Mouse (Mus musculus) layer of hippocampus, adult 9-10 months (tissue): Measurements from ENCODE around the gene Mreg.
"Not testable (repeated sequence)": the region's sequence is repeated elsewhere in the genome, so short reads cannot be mapped to it uniquely, and the experiment has no call there.

Experiments
- DNase-seq: peaks from one replicate; pipeline ENCODE4 v3.0.0; 2022; ENCODE audit warnings: low spot score

The Mreg gene

DNA sequence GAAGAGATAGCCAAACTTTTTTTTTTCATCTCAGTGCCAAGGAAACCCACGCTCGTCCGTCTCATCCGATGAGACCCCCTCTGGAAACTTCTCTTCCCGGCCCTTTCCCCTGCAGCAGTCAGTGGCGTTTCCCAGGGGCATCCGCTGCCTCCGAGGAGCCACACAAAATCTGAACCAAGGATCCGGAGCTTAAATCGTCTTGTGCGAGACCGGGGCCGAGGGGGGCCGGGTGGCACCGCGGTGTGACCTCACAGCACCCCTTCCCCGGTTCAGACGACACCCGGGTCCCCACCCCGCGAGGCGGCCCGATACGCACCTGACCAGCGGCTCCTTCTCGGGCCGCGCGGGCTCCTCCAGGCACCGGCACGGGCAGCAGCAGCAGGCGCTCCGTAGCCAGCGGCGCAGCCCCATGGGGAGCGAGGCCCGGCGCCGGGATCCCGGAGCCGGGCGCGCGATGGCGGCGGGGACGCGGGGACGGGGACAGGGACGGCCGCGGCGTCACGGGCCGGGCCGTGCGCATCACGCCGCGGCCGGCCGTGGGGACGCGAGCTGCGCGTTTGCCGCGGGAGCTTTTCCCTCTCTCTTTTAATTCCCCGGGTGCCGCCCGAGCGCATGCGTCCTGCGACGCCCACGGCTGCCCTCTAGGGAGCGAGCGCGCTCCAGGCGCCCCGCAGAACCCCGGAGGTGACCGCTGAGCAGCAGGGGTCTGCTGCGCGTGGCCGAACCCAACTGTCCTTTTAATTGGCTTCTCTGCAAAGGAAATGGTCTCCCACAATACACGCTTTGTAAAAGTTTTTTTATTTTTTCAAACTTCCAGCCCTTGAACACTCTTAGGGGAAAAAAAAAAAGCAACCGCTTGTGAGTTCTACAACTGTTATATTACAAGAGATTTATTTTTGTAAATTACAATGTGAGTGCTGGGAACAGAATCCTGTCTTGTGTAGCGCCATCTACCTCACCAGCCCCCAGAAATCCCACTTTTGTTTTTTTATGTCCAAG, at the start of gene Mreg:
Mreg (minus strand) TSS at position 607 of the 999 bp plus-strand sequence.
- no peak for DNase-seq

DNA sequence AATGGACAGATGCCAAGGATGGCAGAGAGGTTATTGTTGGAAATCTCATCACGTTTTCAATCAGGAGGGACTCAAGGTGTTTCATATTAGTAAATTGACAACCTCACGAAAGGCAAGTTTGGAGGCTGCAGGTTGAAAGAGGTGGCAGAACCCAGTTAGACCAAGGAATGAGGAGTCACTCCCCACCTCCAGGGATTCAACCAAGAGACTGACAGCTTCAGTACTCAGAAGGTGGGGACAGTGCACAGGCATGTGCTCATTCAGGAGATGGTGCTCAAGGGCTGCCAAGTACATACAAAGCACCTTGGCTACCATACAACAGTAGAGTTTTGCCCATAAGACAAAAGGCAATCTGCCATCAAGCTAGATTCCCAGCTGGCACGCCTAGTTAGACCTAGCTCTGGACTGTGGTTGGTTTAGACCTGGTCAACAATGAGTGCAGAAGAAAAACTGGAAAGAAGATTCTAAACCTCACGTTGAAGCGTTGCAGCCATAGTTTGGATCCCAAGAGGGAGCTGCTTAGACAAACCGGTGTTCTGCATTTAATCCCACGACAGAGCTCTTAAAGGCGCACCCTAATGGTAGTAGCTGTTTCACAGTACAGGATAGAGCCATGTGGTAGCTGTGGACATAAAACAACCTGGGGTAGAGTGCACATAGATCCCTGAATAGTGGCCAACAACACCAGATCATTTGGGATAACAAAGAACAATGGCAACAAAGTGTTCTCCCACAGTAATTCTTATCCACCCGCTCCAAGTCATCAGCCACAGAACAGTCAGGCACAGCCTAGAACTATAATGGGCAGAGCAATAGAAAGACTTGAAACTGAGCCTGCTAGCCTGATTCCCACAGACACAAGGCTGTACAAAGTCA, 44.5 kb upstream of the Mreg start:
- no peak for DNase-seq

DNA sequence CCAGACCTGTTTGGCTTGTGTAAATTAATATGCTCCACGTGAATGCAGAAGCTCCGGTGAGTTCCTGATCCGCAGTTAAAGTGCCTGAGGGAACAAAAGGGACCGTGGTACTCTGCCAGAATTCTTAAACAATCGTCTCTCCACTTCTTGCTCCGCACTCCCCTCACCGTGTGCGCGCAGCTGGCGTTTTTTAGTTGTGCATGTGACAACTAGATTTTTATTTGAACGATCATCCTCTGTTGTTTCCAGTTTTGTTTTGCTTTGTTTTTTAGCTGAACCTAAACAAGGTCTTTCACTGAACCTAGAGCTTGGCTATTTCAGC, 43.7 kb upstream of the Mreg start:
- no peak for DNase-seq

DNA sequence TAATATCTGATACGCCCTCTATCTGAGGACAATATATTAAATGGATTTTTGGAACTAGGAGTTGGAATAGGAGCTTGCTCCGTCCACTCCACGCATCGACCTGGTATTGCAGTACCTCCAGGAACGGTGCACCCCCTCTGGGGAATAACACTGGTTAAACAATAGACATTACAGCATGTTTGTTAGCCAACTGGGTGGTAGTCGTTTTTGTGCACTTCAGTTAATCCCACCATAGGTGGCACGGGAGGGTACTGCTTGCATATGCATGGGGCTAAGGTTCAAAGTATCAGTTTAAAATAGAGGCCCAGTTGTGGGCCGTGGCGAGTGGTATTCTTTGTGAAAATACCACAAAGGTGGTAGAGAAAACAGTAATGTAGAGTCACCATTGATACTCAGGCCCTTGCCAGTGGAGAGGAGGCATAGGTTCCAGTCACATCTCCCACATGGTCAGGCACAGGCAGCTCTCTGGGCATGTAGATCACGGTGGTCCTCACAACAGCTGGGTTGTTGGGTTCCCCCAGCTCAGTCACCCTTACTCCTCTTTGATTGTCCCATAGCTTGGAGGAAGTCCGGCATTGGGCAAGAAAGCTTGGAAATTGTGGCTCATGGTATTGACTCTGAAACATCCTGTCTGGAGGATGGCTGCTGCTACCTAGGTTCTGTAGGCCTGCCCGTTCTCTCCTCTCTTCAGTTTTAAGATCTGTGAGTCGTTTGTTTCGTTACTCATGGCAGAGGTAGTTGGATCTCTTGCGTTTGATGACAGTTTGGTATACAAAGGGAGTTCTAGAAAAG, 43.2 kb upstream of the Mreg start:
- DNase-seq, result no peak

DNA sequence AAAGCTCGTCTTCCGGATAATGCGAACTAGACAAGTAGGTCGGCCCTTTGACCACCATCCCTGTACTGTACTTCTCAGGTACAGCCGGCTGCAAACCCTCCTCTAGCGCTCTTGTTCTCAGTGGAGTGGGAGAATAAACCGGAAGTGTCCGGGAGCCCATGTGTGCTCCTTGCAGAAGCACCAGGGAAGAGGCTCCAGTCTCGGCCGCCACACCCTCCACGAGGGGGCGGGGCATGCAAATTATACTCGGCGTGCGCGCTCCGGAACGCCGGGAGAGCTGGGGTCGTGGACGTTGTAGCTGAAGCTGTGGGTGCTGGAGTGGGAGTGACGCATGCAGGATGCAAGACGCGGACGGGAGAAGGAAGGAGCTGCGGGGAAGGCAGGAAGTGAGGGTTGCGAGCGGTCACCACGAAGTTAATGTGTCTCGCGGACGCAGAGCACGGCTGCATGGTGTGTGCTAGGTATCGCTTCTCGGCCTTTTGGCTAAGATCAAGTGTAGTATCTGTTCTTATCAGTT, 42.5 kb upstream of the Mreg start:
- DNase-seq, result peak; percentile 49

DNA sequence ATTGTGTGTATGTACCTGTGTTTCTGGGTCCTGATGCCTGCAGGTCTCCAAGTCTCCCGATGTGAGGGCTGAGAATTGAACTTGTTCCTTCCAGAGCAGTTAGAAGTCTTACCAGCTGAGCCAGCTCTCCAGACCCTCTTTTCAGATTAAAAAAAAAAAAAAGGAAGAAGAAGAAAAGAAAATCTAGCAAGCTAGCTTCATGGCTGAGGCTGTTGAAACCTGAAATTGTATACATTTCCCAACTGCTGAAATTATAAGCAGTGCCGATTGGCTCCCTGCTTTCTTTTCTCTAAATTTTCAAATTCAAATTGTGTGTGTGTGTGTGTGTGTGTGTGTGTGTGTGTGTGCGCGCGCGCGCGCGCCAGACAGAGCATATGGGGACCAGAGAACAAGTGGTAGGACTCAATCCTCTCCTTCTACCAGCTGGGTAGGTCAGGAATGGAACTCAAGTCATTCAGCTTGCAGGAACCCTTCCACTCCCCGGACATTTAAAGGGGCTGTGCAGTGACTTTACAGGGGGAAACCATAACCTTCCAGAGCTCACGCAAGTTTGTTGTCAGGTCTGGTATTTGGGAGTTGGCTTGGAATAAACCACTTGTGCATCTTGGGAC, 41.9 kb upstream of the Mreg start:
- no peak for DNase-seq

DNA sequence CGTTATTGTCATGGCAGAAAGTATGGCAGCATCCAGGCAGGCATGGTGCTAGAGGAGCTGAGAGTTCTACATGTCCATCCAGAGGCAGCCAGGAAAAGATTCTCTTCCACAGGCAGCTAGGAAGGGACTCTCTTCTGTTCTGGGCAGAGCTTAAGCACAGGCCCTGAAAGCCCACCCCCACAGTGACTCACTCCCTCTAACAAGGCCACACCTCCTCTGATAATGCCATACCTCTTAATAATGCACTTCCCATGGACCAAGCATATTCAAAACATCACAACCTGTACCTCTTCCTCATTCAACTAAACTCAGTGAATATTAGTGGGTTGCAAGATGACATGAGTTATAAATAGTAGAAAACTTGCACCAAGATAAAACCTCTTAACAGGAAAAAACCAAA, 39.7 kb upstream of the Mreg start:
- no peak for DNase-seq

DNA sequence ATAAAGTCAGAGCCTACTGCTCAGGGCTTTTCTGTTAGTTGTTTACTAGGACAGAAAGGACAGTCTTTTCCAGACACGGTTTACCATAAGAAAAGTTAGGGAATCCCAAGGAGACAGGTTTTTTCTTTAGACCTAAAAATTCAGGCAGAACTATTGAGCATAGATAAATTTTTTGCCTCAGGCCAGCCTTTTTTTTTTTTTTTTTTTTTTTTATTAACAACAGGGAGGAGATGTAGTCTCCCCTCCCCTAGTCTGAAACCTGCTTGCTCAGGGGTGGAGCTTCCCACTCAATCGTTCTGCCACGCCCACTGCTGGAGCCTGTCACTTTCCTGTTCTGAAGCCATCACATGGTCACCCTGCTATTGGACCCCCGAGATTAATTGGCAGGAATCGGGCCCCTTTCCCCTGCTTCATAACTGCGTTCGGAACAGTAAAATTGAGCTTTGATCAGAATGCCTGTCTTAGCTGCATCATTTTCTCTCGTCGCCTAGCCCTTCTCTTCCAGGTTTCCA, 36.2 kb upstream of the Mreg start:
- not testable (repeated sequence) for DNase-seq

DNA sequence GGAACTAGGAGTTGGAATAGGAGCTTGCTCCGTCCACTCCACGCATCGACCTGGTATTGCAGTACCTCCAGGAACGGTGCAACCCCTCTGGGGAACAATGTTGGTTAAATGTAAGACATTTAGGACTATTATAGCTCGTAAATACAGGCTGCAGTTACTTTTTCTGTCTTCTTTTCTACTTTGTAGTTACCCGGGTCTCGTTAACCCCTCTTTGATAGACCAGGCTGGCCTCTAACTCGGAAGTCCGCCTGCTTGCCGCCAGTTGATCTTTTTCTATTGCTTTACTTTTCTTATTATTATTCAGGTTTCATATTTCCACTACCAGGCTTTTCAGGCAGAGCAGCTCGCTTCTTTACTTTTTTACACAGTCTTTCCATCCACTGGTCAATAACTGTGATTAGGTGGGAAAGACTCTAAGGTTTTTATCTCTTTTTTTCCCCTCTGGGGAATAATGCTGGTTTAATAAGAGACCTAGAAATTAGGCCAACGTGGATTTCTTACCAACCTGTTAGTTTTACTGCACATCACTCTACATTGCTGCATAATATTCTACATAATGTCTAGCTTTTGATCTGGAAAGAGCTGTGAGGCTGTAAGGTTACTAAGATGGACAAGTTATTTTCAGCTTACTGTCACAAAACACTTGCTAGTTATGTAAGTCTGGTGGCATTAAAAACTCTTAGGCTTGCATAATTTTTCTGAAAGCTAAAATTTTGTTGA, 32.4 kb upstream of the Mreg start:
- DNase-seq, result no peak

DNA sequence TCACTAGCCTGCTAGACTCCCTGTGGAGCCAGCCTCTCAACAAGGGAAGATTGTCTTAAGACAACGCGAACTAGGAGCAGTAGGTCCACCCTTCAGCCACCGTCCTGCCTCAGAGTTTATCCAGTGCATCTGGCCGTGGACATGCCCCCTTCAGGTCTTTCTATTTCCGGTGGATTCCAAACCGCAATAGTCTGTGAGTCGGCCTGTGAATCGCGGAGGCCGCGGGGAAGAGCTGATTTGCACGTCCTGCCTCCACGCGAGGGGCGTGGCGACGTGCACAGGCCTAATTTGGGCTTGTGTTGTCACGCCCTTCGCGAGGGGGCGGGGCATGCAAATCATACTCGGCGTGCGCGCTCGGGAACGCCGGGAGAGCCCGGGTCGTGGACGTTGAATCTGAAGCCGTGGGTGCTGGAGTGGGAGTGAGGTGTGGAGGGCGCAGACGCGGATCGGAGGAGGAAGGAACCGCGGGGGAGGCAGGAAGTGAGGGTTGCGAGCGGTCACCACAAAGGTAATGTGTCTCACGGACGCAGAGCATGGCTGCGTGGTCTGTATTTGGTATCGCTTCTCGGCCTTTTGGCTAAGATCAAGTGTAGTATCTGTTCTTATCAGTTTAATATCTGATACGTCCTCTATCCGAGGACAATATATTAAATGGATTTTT, 31.7 kb upstream of the Mreg start:
- peak; percentile 94 for DNase-seq

DNA sequence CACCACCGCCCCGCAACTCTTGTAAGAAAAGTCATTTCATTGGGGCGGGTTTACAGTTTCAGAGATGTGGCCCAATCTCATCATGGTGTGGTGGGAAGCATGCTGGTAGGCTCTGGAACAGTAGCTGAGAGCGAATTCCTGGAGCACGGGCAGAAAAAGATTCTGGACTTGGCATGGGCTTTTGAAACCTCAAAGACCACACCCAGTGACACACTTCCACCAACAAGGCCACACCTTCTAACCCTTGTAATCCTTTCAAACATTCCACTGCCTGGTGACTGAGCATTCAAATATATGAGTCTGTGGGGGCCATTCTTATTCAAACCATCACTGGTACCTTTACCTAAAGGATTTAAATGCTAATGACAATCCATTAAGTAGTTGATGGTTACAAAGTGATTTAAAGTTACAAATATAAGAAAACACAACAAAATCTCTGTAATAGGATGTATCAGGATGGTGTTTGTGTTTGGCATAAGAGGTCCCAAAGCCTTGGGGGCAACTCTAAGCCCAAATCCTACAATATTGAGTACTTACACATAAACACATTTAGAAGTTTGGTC, 30.6 kb upstream of the Mreg start:
- DNase-seq, result no peak

DNA sequence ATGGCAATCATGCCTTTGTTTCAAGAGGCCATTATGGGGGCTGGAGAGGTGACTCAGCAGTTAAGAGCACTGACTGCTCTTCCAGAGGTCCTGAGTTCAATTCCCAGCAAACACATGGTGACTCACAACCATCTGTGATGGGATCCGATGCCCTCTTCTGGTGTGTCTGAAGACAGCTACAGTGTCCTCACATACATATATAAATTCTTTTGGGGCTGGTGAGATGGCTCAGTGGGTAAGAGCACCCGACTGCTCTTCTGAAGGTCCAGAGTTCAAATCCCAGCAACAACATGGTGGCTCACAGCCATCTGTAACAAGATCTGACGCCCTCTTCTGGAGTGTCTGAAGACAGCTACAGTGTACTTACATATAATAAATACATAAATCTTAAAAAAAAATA, 27.0 kb upstream of the Mreg start:
- not testable (repeated sequence) for DNase-seq

DNA sequence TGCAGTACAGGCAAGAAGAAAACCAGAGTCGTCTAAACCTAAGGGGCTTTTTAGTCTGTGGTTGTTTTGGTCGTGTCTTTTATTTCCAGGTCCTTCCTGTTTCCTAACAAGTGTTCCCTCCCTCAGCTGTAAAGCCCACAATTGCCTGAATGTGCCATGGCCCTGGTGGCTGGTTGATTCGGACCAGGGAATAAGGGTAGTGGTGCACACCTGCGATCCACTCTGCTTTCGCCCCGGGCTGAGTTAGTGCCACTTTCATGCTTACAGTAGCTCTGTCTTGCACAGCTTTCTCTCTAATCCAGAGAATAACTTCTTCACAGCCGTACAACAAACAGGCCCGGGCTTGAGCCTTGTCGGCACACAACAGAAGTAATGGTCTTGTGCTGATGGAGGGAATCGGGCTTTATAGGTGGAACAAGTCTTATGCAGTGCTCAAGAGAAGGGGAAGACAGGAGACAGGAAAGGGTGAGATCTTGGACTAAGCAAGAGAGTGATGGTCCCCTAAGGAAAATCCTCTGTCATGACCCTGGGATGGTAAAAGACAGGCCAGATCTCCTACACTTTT, 26.0 kb upstream of the Mreg start:
- DNase-seq, result no peak

DNA sequence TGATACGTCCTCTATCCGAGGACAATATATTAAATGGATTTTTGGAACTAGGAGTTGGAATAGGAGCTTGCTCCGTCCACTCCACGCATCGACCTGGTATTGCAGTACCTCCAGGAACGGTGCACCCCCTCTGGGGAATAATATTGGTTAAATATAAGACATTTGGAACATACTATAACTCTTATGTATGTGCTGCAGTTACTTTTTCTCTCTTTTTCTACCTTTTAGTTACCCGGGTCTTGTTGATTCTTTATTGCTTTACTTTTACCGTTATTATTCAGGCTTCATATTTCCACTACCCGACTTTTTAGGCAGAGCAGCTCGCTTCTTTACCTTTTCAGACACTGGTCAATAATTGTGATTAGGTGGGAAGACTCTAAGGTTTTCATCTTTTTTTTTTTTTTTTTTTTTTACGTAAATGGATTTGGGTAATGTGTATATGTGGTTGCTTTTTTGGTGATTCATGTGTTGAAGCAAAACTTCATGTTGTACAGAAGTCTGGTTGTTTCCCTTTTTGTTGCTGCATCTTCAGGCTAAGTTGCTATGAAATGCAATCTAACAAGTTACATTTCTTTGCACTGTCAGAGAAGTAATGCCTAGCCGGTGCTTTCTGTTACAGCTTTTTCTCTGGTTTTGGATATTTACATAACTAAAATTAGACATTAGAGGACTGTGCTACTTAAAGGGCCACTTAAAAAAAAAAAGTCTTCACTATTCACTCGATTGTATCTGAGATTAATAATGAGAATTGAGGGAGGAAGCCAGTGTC, 25.1 kb upstream of the Mreg start:
- DNase-seq, result no peak

DNA sequence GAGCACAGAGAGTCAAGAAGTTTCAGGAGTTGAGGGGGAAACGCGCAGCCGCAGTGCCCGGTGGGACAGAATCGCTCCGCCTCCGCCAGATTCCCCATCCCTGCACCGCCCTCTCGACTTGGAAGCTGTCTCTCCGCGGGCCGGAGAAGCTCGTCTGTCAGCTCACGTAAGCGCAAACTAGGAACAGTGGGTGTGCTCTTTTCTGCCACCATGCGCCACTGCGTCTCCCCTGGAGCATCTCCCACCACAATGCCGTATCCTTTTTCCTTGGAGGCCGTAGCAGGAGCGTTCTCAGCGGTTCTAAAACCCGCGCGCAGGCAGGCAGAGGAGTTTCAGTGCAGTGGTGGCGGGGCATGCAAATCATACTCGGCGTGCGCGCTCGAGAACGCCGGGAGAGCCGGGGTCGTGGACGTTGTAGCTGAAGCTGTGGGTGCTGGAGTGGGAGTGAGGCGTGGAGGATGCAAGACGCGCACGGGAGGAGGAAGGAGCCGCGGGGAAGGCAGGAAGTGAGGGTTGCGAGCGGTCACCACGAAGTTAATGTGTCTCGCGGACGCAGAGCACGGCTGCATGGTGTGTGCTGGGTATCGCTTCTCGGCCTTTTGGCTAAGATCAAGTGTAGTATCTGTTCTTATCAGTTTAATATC, 24.4 kb upstream of the Mreg start:
- not testable (repeated sequence) for DNase-seq

DNA sequence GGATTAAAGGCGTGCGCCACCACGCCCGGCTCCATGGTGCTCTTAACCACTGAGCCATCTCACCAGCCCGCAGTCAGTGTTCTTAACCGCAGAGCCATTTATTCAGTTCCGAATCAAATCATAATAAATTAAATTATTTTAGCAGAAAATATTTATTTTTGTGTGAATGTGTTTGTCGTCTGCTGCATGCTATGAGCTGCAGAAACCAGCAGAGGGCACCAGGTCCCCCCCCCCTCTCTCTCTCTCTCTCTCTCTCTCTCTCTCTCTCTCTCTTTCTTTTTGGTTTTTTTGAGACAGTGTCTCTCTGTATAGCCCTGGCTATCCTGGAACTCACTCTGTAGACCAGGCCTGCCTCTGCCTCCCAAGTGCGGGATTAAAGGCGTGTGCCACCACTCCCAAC, 20.5 kb upstream of the Mreg start:
- not testable (repeated sequence) for DNase-seq

DNA sequence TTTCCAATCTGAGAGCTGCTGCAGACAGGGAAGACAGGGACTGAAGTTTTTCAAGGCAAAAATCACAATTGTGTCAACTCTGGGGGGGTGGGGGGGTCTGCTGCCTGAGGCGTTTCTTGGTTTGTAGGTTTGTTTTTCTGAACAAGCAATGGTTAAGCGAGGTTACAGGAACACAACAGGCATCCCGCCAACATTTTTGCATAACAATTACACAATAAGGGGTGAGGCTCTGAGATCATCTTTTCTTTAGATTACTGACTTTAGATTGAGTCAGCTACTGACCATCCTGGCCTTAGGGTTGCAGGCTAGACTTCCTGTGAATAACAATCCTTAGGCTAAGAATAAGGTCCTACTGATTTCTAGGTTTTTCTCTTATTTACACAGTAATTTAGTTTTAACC, 16.9 kb upstream of the Mreg start:
- DNase-seq, result no peak

DNA sequence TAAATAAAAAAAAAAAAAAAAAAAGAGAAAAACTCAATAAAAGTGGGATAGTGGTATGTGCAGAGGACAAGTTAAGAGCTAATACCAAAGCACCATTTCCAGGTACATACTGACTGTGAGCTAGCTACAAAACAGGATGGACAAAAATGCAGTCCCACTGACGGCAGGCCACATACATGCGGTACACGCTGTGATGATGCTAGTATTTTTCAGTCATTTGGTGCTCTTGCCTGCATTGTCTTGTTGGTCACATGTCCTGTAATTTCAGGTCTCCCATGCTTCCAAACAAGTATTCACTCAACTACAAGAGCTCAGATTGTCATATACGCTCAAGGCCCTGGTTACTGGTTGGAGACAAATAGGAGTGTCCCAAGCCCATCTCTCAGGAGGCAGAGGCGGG, 15.4 kb upstream of the Mreg start:
- DNase-seq, result no peak
